Mouse (Mus musculus): Measurements from ENCODE around the gene Trpm3. TPM values are rescaled to one million over a fixed set of nuclear protein-coding genes. Genes with fewer than 3 reads are reported as not detected.

Gene Trpm3
- total and polyA plus RNA-seq, 3 experiments, result 0.49 TPM; not detected in 2

DNA sequence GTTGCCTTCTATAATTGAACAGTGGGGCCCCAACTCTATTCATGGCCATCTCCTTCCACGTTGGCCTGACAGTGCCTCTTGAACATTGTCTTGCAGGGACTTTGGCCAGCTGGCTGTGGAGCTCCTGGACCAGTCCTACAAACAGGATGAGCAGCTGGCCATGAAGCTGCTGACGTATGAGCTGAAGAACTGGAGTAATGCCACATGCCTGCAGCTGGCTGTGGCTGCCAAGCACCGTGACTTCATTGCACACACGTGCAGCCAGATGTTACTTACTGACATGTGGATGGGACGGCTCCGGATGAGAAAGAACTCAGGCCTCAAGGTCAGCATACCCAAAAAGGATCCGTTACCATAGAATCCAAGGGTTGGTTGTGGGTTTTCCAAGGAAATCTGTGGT is 763.0 kb downstream of the Trpm3 start:
- H3K4me1 ChIP-seq (ENCODE audit: insufficient read depth, low read depth, low read length), result no peaks in the 10 kb centered on the region
- TF ChIP-seq GATA1 (IDR thresholded peaks at IDR 0.05; ENCODE audit: borderline replicate concordance, low read length) (no peak), CTCF (IDR thresholded peaks at IDR 0.05; ENCODE audit: low read depth, low read length) (no peak), POLR2AphosphoS5 (IDR thresholded peaks at IDR 0.05; ENCODE audit: insufficient replicate concordance, low read depth, low read length) (no peak), TAL1 (conservative IDR thresholded peaks at IDR 0.05; ENCODE audit: low read depth, low read length) (no peak), GATA2 (IDR thresholded peaks at IDR 0.05; ENCODE audit: borderline replicate concordance, low read depth, low read length) (no peak)
- ATAC-seq (ENCODE audit: extremely low read depth, insufficient number of reproducible peaks, low FRiP score, poor library complexity, severe bottlenecking) (no peak), DNase-seq (ENCODE audit: low spot score) (no peak)
- no peaks in the 10 kb centered on the region for H3K9me3 ChIP-seq (replicated peaks)
- no peaks in the 10 kb centered on the region for H3K36me3 ChIP-seq (replicated peaks)
- H3K4me3 ChIP-seq (ENCODE audit: low read depth, low read length), result no peak overlapping the region
- peaks cover 7% of the 10 kb centered on the region; the same call in 1 of the 2 replicates for H3K27me3 ChIP-seq (ENCODE audit: insufficient read depth, low read length)

DNA sequence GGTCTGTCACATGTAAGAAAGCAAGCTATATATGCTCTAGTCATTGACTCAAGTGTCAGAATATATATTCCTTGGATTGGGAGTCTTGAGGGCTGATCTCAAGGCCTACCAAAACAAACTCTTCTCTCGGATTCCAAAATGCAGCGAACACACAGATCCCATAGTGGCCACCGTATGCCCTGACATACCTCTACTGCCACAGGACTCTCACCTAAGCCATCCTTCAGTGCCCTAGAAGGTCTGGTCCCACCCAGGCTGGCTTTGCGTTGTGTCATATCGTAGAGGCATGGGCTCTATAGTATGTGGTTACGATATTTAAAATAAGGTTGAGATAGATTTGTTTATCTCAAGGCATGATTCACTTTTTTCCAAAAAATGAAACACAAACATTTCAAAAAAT is 763.5 kb downstream of the Trpm3 start:
- ATAC-seq (ENCODE audit: extremely low read depth, insufficient number of reproducible peaks, low FRiP score, poor library complexity, severe bottlenecking), result no peak
- TF ChIP-seq GATA2 (IDR thresholded peaks at IDR 0.05; ENCODE audit: borderline replicate concordance, low read depth, low read length) (no peak), GATA1 (IDR thresholded peaks at IDR 0.05; ENCODE audit: borderline replicate concordance, low read length) (no peak), TAL1 (conservative IDR thresholded peaks at IDR 0.05; ENCODE audit: low read depth, low read length) (no peak), POLR2AphosphoS5 (IDR thresholded peaks at IDR 0.05; ENCODE audit: insufficient replicate concordance, low read depth, low read length) (no peak), CTCF (IDR thresholded peaks at IDR 0.05; ENCODE audit: low read depth, low read length) (no peak)
- no peaks in the 10 kb centered on the region for H3K36me3 ChIP-seq (replicated peaks)

DNA sequence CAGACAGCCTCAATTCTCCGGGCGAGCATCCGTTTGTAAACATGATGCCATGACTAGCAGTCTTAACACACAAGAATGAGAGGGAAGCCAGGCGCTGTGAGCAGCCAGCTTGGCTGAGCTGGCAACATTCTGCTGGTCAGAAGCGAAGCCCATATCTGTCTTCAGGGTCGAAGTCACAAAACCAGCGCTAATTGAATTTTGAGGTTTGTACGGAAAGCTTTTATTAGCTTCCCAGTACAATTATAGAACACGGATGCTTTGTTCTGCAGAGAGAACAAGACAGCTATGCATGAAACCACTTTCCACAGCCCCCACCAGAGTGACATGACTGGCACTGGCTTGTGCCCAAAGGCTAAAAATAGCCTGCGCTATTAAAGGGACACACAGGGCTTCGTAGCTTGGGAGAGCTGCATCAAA is 766.2 kb downstream of the Trpm3 start:
- Histone ChIP-seq H3K9me3 (replicated peaks) (no peaks in the 10 kb centered on the region), H3K4me3 (ENCODE audit: low read depth, low read length) (no peak overlapping the region), H3K4me1 (ENCODE audit: insufficient read depth, low read depth, low read length) (no peaks in the 10 kb centered on the region), H3K36me3 (replicated peaks) (no peaks in the 10 kb centered on the region), H3K27me3 (ENCODE audit: insufficient read depth, low read length) (peaks cover 7% of the 10 kb centered on the region; the same call in 1 of the 2 replicates)
- no peak for ATAC-seq (ENCODE audit: extremely low read depth, insufficient number of reproducible peaks, low FRiP score, poor library complexity, severe bottlenecking)
- DNase-seq (ENCODE audit: low spot score), result no peak
- TF ChIP-seq CTCF (IDR thresholded peaks at IDR 0.05; ENCODE audit: low read depth, low read length) (no peak), GATA1 (IDR thresholded peaks at IDR 0.05; ENCODE audit: borderline replicate concordance, low read length) (no peak), GATA2 (IDR thresholded peaks at IDR 0.05; ENCODE audit: borderline replicate concordance, low read depth, low read length) (no peak), POLR2AphosphoS5 (IDR thresholded peaks at IDR 0.05; ENCODE audit: insufficient replicate concordance, low read depth, low read length) (no peak), TAL1 (conservative IDR thresholded peaks at IDR 0.05; ENCODE audit: low read depth, low read length) (no peak)

More for the DNA sequence above, 763.5 kb downstream of the Trpm3 start:
- no peak for DNase-seq (ENCODE audit: low spot score)
- Histone ChIP-seq H3K4me3 (ENCODE audit: low read depth, low read length) (no peak overlapping the region), H3K4me1 (ENCODE audit: insufficient read depth, low read depth, low read length) (no peaks in the 10 kb centered on the region), H3K9me3 (replicated peaks) (no peaks in the 10 kb centered on the region), H3K27me3 (ENCODE audit: insufficient read depth, low read length) (peaks cover 7% of the 10 kb centered on the region; the same call in 1 of the 2 replicates)

DNA sequence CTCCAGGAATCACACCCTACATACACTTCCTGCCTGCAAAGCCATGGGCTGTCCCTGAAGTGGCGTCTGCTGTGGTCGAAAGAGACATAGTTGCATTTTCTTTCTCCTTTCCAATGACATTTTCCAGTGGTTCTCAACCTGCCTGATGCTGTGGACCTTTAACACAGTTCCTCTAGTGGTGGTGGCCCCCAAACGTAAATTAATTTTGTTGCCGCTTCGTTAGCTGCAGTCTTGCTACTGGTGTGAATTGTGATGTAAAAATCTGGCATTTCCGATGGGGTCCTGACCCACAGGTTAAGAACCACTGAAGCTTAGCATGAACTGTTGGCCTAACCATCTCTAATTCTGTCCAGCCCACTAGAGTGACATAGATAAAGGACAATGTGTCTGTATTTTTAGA is 771.8 kb downstream of the Trpm3 start:
- no peaks in the 10 kb centered on the region for H3K27me3 ChIP-seq (ENCODE audit: insufficient read depth, low read length)
- no peaks in the 10 kb centered on the region for H3K4me1 ChIP-seq (ENCODE audit: insufficient read depth, low read depth, low read length)
- ATAC-seq (ENCODE audit: extremely low read depth, insufficient number of reproducible peaks, low FRiP score, poor library complexity, severe bottlenecking), result no peak
- TF ChIP-seq TAL1 (conservative IDR thresholded peaks at IDR 0.05; ENCODE audit: low read depth, low read length) (no peak), GATA1 (IDR thresholded peaks at IDR 0.05; ENCODE audit: borderline replicate concordance, low read length) (no peak), POLR2AphosphoS5 (IDR thresholded peaks at IDR 0.05; ENCODE audit: insufficient replicate concordance, low read depth, low read length) (no peak), CTCF (IDR thresholded peaks at IDR 0.05; ENCODE audit: low read depth, low read length) (no peak), GATA2 (IDR thresholded peaks at IDR 0.05; ENCODE audit: borderline replicate concordance, low read depth, low read length) (no peak)
- no peaks in the 10 kb centered on the region for H3K36me3 ChIP-seq (replicated peaks)
- DNase-seq (ENCODE audit: low spot score), result no peak
- no peak overlapping the region for H3K4me3 ChIP-seq (ENCODE audit: low read depth, low read length)
- no peaks in the 10 kb centered on the region for H3K9me3 ChIP-seq (replicated peaks)

DNA sequence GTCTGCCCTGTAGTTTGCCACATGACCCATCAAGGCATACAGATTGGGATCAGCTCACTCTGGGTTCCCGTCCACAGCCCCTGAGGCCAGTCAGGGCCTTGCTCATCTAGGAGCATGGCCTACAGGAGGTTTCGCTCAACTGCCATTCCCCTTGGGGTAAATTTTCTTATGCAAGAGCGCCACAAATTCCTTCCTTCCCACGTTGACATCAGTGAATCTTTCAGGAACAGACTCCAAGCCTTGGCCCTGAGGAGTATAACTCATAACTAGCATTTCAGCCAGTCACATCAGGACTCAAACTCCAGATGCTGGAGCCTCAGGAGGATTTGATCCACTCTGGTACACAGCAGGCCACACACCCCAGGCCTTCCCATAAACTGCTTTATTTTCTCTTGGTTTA is 774.1 kb downstream of the Trpm3 start:
- H3K9me3 ChIP-seq (replicated peaks), result no peaks in the 10 kb centered on the region
- H3K4me1 ChIP-seq (ENCODE audit: insufficient read depth, low read depth, low read length), result no peaks in the 10 kb centered on the region
- H3K4me3 ChIP-seq (ENCODE audit: low read depth, low read length), result no peak overlapping the region
- H3K27me3 ChIP-seq (ENCODE audit: insufficient read depth, low read length), result 0 out of 2 replicates have a peak, but pooled peaks cover 3% of the 10 kb centered on the region
- DNase-seq (ENCODE audit: low spot score), result no peak
- no peak for ATAC-seq (ENCODE audit: extremely low read depth, insufficient number of reproducible peaks, low FRiP score, poor library complexity, severe bottlenecking)
- no peak for TF ChIP-seq POLR2AphosphoS5 (IDR thresholded peaks at IDR 0.05; ENCODE audit: insufficient replicate concordance, low read depth, low read length)
- no peak for TF ChIP-seq TAL1 (conservative IDR thresholded peaks at IDR 0.05; ENCODE audit: low read depth, low read length)
- TF ChIP-seq GATA1 (IDR thresholded peaks at IDR 0.05; ENCODE audit: borderline replicate concordance, low read length), result no peak
- TF ChIP-seq CTCF (IDR thresholded peaks at IDR 0.05; ENCODE audit: low read depth, low read length), result no peak
- no peak for TF ChIP-seq GATA2 (IDR thresholded peaks at IDR 0.05; ENCODE audit: borderline replicate concordance, low read depth, low read length)
- no peaks in the 10 kb centered on the region for H3K36me3 ChIP-seq (replicated peaks)

DNA sequence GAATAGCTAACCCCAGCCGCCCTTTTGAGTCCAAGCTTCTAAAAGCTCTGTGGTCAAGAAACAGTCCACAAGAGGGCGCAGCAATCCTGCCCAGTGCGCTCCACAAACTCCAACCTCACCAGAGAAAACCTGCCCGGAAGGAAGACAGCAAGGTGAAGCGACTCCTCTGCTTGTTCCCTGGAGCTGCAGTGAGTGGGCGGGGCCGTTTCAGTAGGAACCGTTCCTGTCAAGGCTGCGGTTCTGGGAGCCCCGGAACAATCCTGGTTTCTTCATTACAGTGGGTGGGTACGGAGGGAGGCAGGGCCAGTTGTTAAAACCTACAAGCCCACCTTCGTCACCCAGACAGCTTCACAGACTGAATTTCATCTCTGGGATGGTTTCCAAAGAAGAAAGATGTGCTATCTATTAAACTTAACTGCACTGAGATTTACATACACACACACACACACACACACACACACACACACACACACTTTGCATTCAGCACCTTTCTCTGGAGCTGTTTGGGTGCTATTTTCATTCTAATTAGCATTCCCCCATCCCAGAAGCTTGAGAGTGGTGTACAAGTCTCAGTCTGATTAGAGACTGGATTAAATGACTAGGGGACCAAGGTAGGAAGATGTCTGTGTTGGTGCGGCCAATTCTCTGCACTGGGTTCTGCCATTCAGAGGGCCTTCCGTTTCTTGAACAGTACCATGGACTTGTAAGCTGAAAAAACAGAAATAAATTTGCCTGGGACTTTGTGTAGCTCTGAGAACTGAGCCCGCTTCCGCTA is 777.2 kb downstream of the Trpm3 start:
- Histone ChIP-seq H3K4me1 (ENCODE audit: insufficient read depth, low read depth, low read length) (no peaks in the 10 kb centered on the region), H3K27me3 (ENCODE audit: insufficient read depth, low read length) (0 out of 2 replicates have a peak, but pooled peaks cover 3% of the 10 kb centered on the region), H3K36me3 (replicated peaks) (no peaks in the 10 kb centered on the region), H3K9me3 (replicated peaks) (no peaks in the 10 kb centered on the region), H3K4me3 (ENCODE audit: low read depth, low read length) (no peak overlapping the region; the same call in 1 of the 2 replicates)
- ATAC-seq (ENCODE audit: extremely low read depth, insufficient number of reproducible peaks, low FRiP score, poor library complexity, severe bottlenecking), result no peak
- TF ChIP-seq POLR2AphosphoS5 (IDR thresholded peaks at IDR 0.05; ENCODE audit: insufficient replicate concordance, low read depth, low read length), result no peak
- peak; percentile 13; the same call in 1 of the 2 replicates for TF ChIP-seq CTCF (IDR thresholded peaks at IDR 0.05; ENCODE audit: low read depth, low read length)
- no peak for TF ChIP-seq GATA1 (IDR thresholded peaks at IDR 0.05; ENCODE audit: borderline replicate concordance, low read length)
- no peak for TF ChIP-seq GATA2 (IDR thresholded peaks at IDR 0.05; ENCODE audit: borderline replicate concordance, low read depth, low read length)
- no peak for TF ChIP-seq TAL1 (conservative IDR thresholded peaks at IDR 0.05; ENCODE audit: low read depth, low read length)
- peak; percentile 14 for DNase-seq (ENCODE audit: low spot score)
